Mouse (Mus musculus) ES-Bruce4 (cell line): ENCODE data around the gene 6430548M08Rik.

Experiments used
- CTCF ChIP-seq: IDR thresholded peaks from one replicate; pipeline ENCODE4 v1.8.1; 2011; ENCODE audit warnings: low read depth, low read length
- EP300 ChIP-seq: IDR thresholded peaks from 2 replicates; pipeline ENCODE4 v1.6.1; 2011; ENCODE audit warnings: low read depth, low read length; ENCODE audit not compliant: insufficient read depth
- POLR2A ChIP-seq: IDR thresholded peaks from one replicate; pipeline ENCODE4 v1.8.1; 2011; ENCODE audit warnings: low read length; ENCODE audit not compliant: insufficient read depth

GRCm38 (mm10) chr8:120084783-120085182 lies 29.2 kb upstream of the 6430548M08Rik start:
- no peak for TF ChIP-seq CTCF
- TF ChIP-seq POLR2A: no peak
- TF ChIP-seq EP300: no peak
